Mouse (Mus musculus): ENCODE measurements around the gene Gm3411. TPM values are rescaled to one million over a fixed set of nuclear protein-coding genes. Genes with fewer than 3 reads are reported as not detected.
"Not testable (repeated sequence)": the region's sequence is repeated elsewhere in the genome, so short reads cannot be mapped to it uniquely, and the experiment has no call there.

Gene Gm3411
- total RNA-seq (2021): 1 to 10 TPM; 2.8 to 3.1 TPM
- long read RNA-seq, experiment 1: 0 reads
- long read RNA-seq, experiment 2: 0 reads

DNA sequence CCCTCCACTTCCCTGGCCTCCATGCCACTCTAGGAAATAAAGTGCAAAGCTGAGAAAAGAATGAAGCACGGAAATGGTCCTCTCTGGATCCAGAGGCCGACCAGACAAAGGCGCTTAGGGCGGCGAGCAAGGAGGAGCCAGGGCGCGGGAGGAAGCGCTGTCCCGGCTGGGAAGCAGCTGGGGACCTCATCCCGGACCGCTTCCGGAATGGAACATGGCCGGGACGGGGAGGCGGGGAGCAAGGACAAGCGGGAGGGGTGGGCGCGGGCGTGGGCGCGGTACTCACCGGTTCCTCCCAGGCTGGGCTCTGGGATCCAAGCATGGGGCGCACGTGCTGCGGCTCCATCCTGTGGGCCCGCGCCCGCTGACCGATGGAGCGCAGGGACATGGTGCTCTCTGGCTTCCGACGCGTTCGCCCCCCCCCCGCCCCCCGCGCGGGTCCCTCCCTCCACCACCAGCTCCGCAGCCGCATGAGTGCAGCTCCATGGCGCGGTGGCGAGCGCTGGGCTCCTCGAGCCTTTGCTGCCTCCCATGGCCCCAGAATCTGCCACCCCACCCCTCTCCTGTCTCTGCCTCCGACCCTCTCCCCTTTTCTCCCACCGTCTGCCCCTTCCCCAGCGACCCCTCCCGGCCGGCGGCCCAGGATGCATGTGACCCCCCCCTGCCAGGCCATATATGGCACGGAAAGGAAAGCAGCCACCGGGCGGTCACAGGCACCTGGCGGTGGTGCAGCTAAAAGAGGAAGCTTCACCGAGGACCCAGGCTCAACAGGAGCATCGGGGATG, at the start of gene Gm3411:
TSS of gene Gm3411 (minus strand) at position 320 of the 785 bp plus-strand sequence.
- peak; percentile 12 to 40 for DNase-seq (ENCODE audit: low spot score in 2 of 2)
- not testable (repeated sequence) for H3K27ac ChIP-seq
- H3K4me3 ChIP-seq: peak within 1 kb of the TSS; percentile 54

- not testable (repeated sequence) for DNase-seq (ENCODE audit: low spot score in 2 of 2); H3K27ac ChIP-seq; H3K4me3 ChIP-seq
Observed at GRCm38 (mm10) chr14:6304743-6305142, 17.7 kb upstream of the Gm3411 start, which contains the start of gene Gm21103. TSS of gene Gm21103 (minus strand) at chr14:6304843.

GRCm38 (mm10) chr14:6219192-6219591, 67.9 kb downstream of the Gm3411 start, which contains the start of gene Gm21560:
TSS of gene Gm21560 (minus strand) at chr14:6219292.
- not testable (repeated sequence) for DNase-seq (ENCODE audit: low spot score in 2 of 2); H3K4me3 ChIP-seq

More at GRCm38 (mm10) chr14:6219192-6219591, 67.9 kb downstream of the Gm3411 start, which contains the start of gene Gm21560:
- H3K27ac ChIP-seq: not testable (repeated sequence)

Other genes with a start within 250 kb of the Gm3411 start
- not detected for gene Gm6337, start 229.0 kb downstream of the Gm3411 start, total RNA-seq (2021)
- 1 to 10 TPM in 1 of 2 experiments, under 1 TPM in 1; 0.82 to 2.4 TPM for gene Gm8206, start 193.3 kb downstream of the Gm3411 start, total RNA-seq (2021)
- 1 to 10 TPM in 1 of 2 experiments, under 1 TPM in 1; 0.84 to 1.6 TPM for gene Gm3468, start 178.6 kb downstream of the Gm3411 start, total RNA-seq (2021)
- not detected for gene Gm3476, start 161.4 kb downstream of the Gm3411 start, total RNA-seq (2021)
- 1 to 10 TPM; 1.2 to 1.4 TPM for gene Gm21560, start 68.0 kb downstream of the Gm3411 start, total RNA-seq (2021)
- not detected for gene Gm21103, start 17.6 kb upstream of the Gm3411 start, total RNA-seq (2021)
- gene Gm3618, start 56.4 kb upstream of the Gm3411 start, total RNA-seq (2021): not detected
- gene Gm16440, start 103.1 kb upstream of the Gm3411 start, total RNA-seq (2021): not detected
- under 1 TPM in 1 of 2 experiments, not detected in 1; 0.98 TPM for gene Gm3591, start 125.2 kb upstream of the Gm3411 start, total RNA-seq (2021)
- under 1 TPM in 1 of 2 experiments, not detected in 1; 0.46 TPM for gene Gm3594, start 157.4 kb upstream of the Gm3411 start, total RNA-seq (2021)